Mouse (Mus musculus) MEL (cell line): ENCODE measurements at regions not wholly inside any gene's neighbourhood (a gene's known extent, or its start where the extent isn't known, plus 50 kb on each side); places are given as distances from the start of the nearest gene placed in this dataset.
A peak's percentile ranks its signal among the peaks of the same experiment; 100 is the strongest.

Experiments
- DNase-seq: peaks from one replicate; pipeline ENCODE4 v3.0.0; 2011; ENCODE audit warnings: low read depth, low spot score
- H3K27ac ChIP-seq: 2 replicates; pipeline ENCODE4 v1.5.1; 2012; ENCODE audit warnings: low read depth, mild to moderate bottlenecking, control low read depth, low read length, moderate library complexity; ENCODE audit not compliant: control insufficient read depth
- H3K27me3 ChIP-seq, 2 experiments: fragments of 150-350 bp in 1 of 2; sonication (generic) in 1 of 2; 2 replicates each; pipeline ENCODE4 v1.6.1; 2012; ENCODE audit warnings: low read length in 2 of 2, mild to moderate bottlenecking in 2 of 2, improper control_type of control experiment in 1 of 2, moderate library complexity in 1 of 2; ENCODE audit not compliant: insufficient read depth in 2 of 2, control insufficient read depth in 1 of 2
- H3K36me3 ChIP-seq, 2 experiments: 2 replicates each; pipeline ENCODE4 v1.6.1; 2012 to 2014; ENCODE audit warnings: low read length in 2 of 2, improper control_type of control experiment in 1 of 2, inconsistent platforms in 1 of 2, mild to moderate bottlenecking in 1 of 2; ENCODE audit not compliant: insufficient read depth in 2 of 2, control insufficient read depth in 1 of 2
- H3K4me1 ChIP-seq, 2 experiments: fragments of 150-350 bp in 1 of 2; sonication (generic) in 1 of 2; 2 replicates each; pipeline ENCODE4 v1.6.1; 2012; ENCODE audit warnings: low read length in 2 of 2, improper control_type of control experiment in 1 of 2, mild to moderate bottlenecking in 1 of 2; ENCODE audit not compliant: insufficient read depth in 2 of 2, control insufficient read depth in 1 of 2
- H3K4me3 ChIP-seq, 2 experiments: fragments of 150-350 bp in 1 of 2; sonication (generic) in 1 of 2; 2 replicates each; pipeline ENCODE4 v1.5.1; 2012; ENCODE audit warnings: low read depth in 2 of 2, low read length in 2 of 2, mild to moderate bottlenecking in 2 of 2, moderate library complexity in 2 of 2, control low read depth in 1 of 2, improper control_type of control experiment in 1 of 2; ENCODE audit not compliant: control insufficient read depth in 1 of 2, insufficient read depth in 1 of 2
- H3K79me2 ChIP-seq: 2 replicates; pipeline ENCODE4 v1.6.1; 2012; ENCODE audit warnings: mild to moderate bottlenecking, low read length, moderate library complexity; ENCODE audit not compliant: control insufficient read depth, poor library complexity, insufficient read depth
- H3K9ac ChIP-seq: 2 replicates; pipeline ENCODE4 v1.6.1; 2012; ENCODE audit warnings: low read depth, mild to moderate bottlenecking, control low read depth, low read length, moderate library complexity; ENCODE audit not compliant: control insufficient read depth, poor library complexity, severe bottlenecking
- H3K9me3 ChIP-seq: fragments of 150-350 bp; sonication (generic); replicated peaks from 2 replicates; pipeline ENCODE4 v1.6.1; 2012; ENCODE audit warnings: mild to moderate bottlenecking, low read length, improper control_type of control experiment, moderate library complexity; ENCODE audit not compliant: insufficient read depth
- CHD1 ChIP-seq: IDR thresholded peaks from 2 replicates; pipeline ENCODE4 v1.6.1; 2012; ENCODE audit warnings: low read depth, mild to moderate bottlenecking, inconsistent platforms, low read length, improper control_type of control experiment
- CTCF ChIP-seq, 3 experiments: IDR thresholded peaks in 2 of 3; conservative IDR thresholded peaks in 1 of 3; 2 replicates each; pipeline ENCODE4 v1.5.1; 2011 to 2012; ENCODE audit warnings: low read length in 3 of 3, low read depth in 2 of 3, mild to moderate bottlenecking in 2 of 3, improper control_type of control experiment in 1 of 3, inconsistent platforms in 1 of 3, mixed read lengths in 1 of 3, moderate library complexity in 1 of 3; ENCODE audit not compliant: control insufficient read depth in 1 of 3, insufficient read depth in 1 of 3, poor library complexity in 1 of 3, severe bottlenecking in 1 of 3
- ETS1 ChIP-seq: IDR thresholded peaks from 2 replicates; pipeline ENCODE4 v1.6.1; 2012; ENCODE audit warnings: low read depth, mild to moderate bottlenecking, inconsistent platforms, low read length, improper control_type of control experiment, moderate library complexity
- GATA1 ChIP-seq: IDR thresholded peaks from 2 replicates; pipeline ENCODE4 v1.6.1; 2011; ENCODE audit warnings: low read depth, low read length, improper control_type of control experiment
- KAT2A ChIP-seq: conservative IDR thresholded peaks from 2 replicates; pipeline ENCODE4 v1.6.1; 2012; ENCODE audit warnings: low read depth, low read length, improper control_type of control experiment, inconsistent platforms
- MAFK ChIP-seq: IDR thresholded peaks from 2 replicates; pipeline ENCODE4 v1.6.1; 2011; ENCODE audit warnings: low read depth, mild to moderate bottlenecking, low read length, improper control_type of control experiment, borderline replicate concordance
- MXI1 ChIP-seq: IDR thresholded peaks from 2 replicates; pipeline ENCODE4 v1.6.1; 2011; ENCODE audit warnings: mild to moderate bottlenecking, low read depth, low read length, improper control_type of control experiment
- MYB ChIP-seq: IDR thresholded peaks from 2 replicates; pipeline ENCODE4 v1.6.1; 2011; ENCODE audit warnings: mild to moderate bottlenecking, low read depth, low read length, improper control_type of control experiment
- MYC ChIP-seq: IDR thresholded peaks from 2 replicates; pipeline ENCODE4 v1.6.1; 2011; ENCODE audit warnings: low read depth, mild to moderate bottlenecking, low read length, improper control_type of control experiment, moderate library complexity
- NELFE ChIP-seq: IDR thresholded peaks from 2 replicates; pipeline ENCODE4 v1.6.1; 2011; ENCODE audit warnings: low read depth, low read length, improper control_type of control experiment
- POLR2AphosphoS2 ChIP-seq: IDR thresholded peaks from 2 replicates; pipeline ENCODE4 v1.6.1; 2011; ENCODE audit warnings: low read length, improper control_type of control experiment
- RAD21 ChIP-seq: IDR thresholded peaks from 2 replicates; pipeline ENCODE4 v1.6.1; 2011; ENCODE audit warnings: mild to moderate bottlenecking, low read depth, low read length, improper control_type of control experiment
- RCOR1 ChIP-seq: IDR thresholded peaks from 2 replicates; pipeline ENCODE4 v1.6.1; 2012; ENCODE audit warnings: low read depth, mild to moderate bottlenecking, inconsistent platforms, low read length, improper control_type of control experiment
- SMC3 ChIP-seq: IDR thresholded peaks from 2 replicates; pipeline ENCODE4 v1.6.1; 2011; ENCODE audit warnings: low read depth, low read length, improper control_type of control experiment
- TAL1 ChIP-seq: IDR thresholded peaks from 2 replicates; pipeline ENCODE4 v1.6.1; 2012; ENCODE audit warnings: mild to moderate bottlenecking, inconsistent platforms, low read length, moderate library complexity, mixed read lengths
- TCF12 ChIP-seq: IDR thresholded peaks from 2 replicates; pipeline ENCODE4 v1.6.1; 2014; ENCODE audit warnings: low read depth, mild to moderate bottlenecking, inconsistent platforms, low read length, improper control_type of control experiment, moderate library complexity
- UBTF ChIP-seq: IDR thresholded peaks from 2 replicates; pipeline ENCODE4 v1.6.1; 2012; ENCODE audit warnings: low read depth, mild to moderate bottlenecking, inconsistent platforms, low read length, improper control_type of control experiment, moderate library complexity, borderline replicate concordance; ENCODE audit not compliant: insufficient read depth
- USF1 ChIP-seq: IDR thresholded peaks from 2 replicates; pipeline ENCODE4 v1.6.1; 2014; ENCODE audit warnings: low read depth, mild to moderate bottlenecking, inconsistent platforms, low read length, improper control_type of control experiment, moderate library complexity
- ZC3H11A ChIP-seq: IDR thresholded peaks from 2 replicates; pipeline ENCODE4 v1.6.1; 2012; ENCODE audit warnings: low read depth, mild to moderate bottlenecking, inconsistent platforms, low read length, improper control_type of control experiment
- ZKSCAN1 ChIP-seq: IDR thresholded peaks from 2 replicates; pipeline ENCODE4 v1.6.1; 2012; ENCODE audit warnings: low read depth, mild to moderate bottlenecking, inconsistent platforms, low read length, improper control_type of control experiment, moderate library complexity
- ZNF384 ChIP-seq: IDR thresholded peaks from 2 replicates; pipeline ENCODE4 v1.6.1; 2012; ENCODE audit warnings: low read depth, mild to moderate bottlenecking, inconsistent platforms, low read length, improper control_type of control experiment

DNA sequence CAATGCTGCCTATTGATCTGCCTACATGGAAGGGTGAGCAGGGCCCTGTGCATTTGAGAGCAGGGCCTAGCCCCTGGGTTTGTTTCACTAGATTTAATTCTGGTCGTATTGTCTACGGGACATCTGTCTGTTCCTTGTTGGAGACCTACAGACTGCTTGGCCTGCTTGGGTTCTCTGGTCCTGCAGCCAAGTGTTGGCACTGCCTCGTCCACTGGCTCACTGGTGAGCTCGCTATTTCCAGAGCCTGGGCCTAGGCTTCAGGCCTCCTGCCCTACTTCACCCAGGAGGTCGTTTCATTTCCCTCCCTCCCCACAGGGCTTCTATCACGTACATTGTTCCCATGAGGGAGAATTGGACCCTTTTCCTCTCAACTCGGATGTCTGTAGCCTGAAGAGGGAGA lies 62.2 kb upstream of the Blcap start:
- H3K27ac ChIP-seq = no peak overlapping the region
- H3K4me1 ChIP-seq = no peaks in the 10 kb centered on the region
- TF ChIP-seq CTCF (IDR thresholded peaks at IDR 0.05 in 2 of 3, conservative IDR thresholded peaks at IDR 0.05 in 1 of 3; ENCODE audit: control insufficient read depth in 1 of 3, insufficient read depth in 1 of 3, low read depth in 2 of 3, low read length in 3 of 3, poor library complexity in 1 of 3, severe bottlenecking in 1 of 3) (no peak), RCOR1 (no peak), KAT2A (no peak), TAL1 (no peak), UBTF (no peak)
- no peak overlapping the region for H3K9ac ChIP-seq
- H3K9me3 ChIP-seq = no peaks in the 10 kb centered on the region
- H3K79me2 ChIP-seq = no peaks in the 10 kb centered on the region
- no peak for DNase-seq
- H3K36me3 ChIP-seq = no peaks in the 10 kb centered on the region
- H3K4me3 ChIP-seq = no peak overlapping the region
- H3K27me3 ChIP-seq = peaks cover 0 to 1% of the 10 kb centered on the region in 2 experiments; a peak in 1 of 4 replicates

DNA sequence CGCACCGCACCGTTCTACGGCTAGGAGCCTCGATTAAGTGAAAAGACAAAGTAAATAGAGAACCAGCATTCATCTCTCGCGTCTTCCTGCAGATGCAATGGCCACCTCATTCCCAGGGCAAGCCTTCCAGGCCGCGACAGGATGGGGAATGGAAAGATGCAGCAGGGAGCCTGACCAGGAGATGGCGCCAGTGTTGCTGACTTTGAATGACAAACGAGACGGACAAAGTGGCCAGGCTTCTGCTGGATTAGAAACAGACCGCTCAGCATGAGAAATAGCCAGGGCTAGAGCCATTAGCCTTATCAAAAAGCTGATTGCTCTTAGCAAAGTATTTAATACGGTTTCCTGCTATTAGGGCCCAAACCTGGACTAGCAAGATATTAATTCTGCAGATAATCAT lies 64.6 kb upstream of the Blcap start:
- Histone ChIP-seq H3K9ac (no peak overlapping the region), H3K27ac (no peak overlapping the region), H3K4me3 (no peak overlapping the region), H3K79me2 (no peaks in the 10 kb centered on the region), H3K27me3 (peaks cover 0 to 1% of the 10 kb centered on the region in 2 experiments; a peak in 1 of 4 replicates), H3K9me3 (no peaks in the 10 kb centered on the region), H3K4me1 (no peaks in the 10 kb centered on the region), H3K36me3 (no peaks in the 10 kb centered on the region)
- peak; percentile 56 for DNase-seq
- TF ChIP-seq CTCF (IDR thresholded peaks at IDR 0.05 in 2 of 3, conservative IDR thresholded peaks at IDR 0.05 in 1 of 3; ENCODE audit: control insufficient read depth in 1 of 3, insufficient read depth in 1 of 3, low read depth in 2 of 3, low read length in 3 of 3, poor library complexity in 1 of 3, severe bottlenecking in 1 of 3) = peak; percentile 71 to 90 (median 83)
- no peak for TF ChIP-seq USF1
- no peak for TF ChIP-seq ZKSCAN1
- peak; percentile 85 for TF ChIP-seq SMC3
- TF ChIP-seq ZC3H11A = peak; percentile 62
- TF ChIP-seq RCOR1 = no peak
- no peak for TF ChIP-seq MAFK
- TF ChIP-seq MYB = no peak
- no peak for TF ChIP-seq NELFE
- peak; percentile 81 for TF ChIP-seq RAD21

DNA sequence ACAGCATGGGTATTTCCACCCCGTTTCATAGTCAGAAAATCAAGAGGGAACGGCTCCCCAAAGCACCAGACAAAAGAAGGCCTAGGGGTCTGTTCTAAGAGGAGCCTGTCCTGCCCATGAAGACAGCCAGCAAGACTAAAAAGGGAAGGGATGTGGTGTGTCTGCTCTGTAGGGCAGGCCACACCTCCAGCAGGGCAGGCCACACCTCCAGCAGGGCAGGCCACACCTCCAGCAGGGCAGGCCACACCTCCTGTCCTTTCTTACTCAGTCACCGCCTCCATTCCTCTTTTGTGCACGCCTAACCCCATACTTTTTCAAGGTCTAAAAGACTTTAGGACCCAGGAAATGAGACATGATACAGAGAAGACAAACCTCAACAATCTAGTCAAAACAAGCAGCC lies 69.8 kb upstream of the Blcap start:
- TF ChIP-seq NELFE (no peak), TCF12 (no peak), MYC (no peak), MXI1 (no peak), POLR2AphosphoS2 (no peak), ZNF384 (no peak), ETS1 (no peak), CHD1 (no peak), GATA1 (no peak), KAT2A (no peak), UBTF (no peak), ZKSCAN1 (no peak)
- Histone ChIP-seq H3K79me2 (no peaks in the 10 kb centered on the region), H3K36me3 (no peaks in the 10 kb centered on the region), H3K4me1 (no peaks in the 10 kb centered on the region; a peak in 1 of 4 replicates), H3K27ac (no peak overlapping the region), H3K4me3 (no peak overlapping the region), H3K9me3 (no peaks in the 10 kb centered on the region), H3K27me3 (no peaks in the 10 kb centered on the region), H3K9ac (no peak overlapping the region)
- DNase-seq = peak; percentile 55
